Mouse (Mus musculus) limb, embryonic 15.5 days (tissue): ENCODE results near the gene 1700056E22Rik. TPM values are rescaled to one million over a fixed set of nuclear protein-coding genes. Genes with fewer than 3 reads are reported as not detected.

Experiments
- polyA plus RNA-seq: library from polyadenylated mRNA; unstranded; fragments of >200 nt; fragmentation: Nextera tagmentation; extraction: Ambion mirVana; gene quantifications from 2 replicates; pipeline ENCODE4 v1.2.1, GENCODE M21; 2015

The 1700056E22Rik gene
- polyA plus RNA-seq, 1 experiment from 2014 or later: 1.2 TPM

Other genes starting within 250 kb of the 1700056E22Rik start
- 17.2 and 20.4 TPM in 2 replicates for gene Dusp10, start 21.0 kb downstream of the 1700056E22Rik start, polyA plus RNA-seq